Mouse (Mus musculus) ES-E14 (cell line): ENCODE measurements around the gene Gramd1b.

Experiments
- CHD2 ChIP-seq: IDR thresholded peaks from 2 replicates; pipeline ENCODE4 v1.6.1; 2014; ENCODE audit warnings: mild to moderate bottlenecking, low read depth, low read length, inconsistent platforms
- HCFC1 ChIP-seq: IDR thresholded peaks from 2 replicates; pipeline ENCODE4 v1.6.1; 2012; ENCODE audit warnings: low read length, inconsistent platforms, borderline replicate concordance; ENCODE audit not compliant: insufficient read depth
- ZC3H11A ChIP-seq: IDR thresholded peaks from 2 replicates; pipeline ENCODE4 v1.6.1; 2012; ENCODE audit warnings: low read depth, mild to moderate bottlenecking, inconsistent platforms, low read length, borderline replicate concordance

DNA sequence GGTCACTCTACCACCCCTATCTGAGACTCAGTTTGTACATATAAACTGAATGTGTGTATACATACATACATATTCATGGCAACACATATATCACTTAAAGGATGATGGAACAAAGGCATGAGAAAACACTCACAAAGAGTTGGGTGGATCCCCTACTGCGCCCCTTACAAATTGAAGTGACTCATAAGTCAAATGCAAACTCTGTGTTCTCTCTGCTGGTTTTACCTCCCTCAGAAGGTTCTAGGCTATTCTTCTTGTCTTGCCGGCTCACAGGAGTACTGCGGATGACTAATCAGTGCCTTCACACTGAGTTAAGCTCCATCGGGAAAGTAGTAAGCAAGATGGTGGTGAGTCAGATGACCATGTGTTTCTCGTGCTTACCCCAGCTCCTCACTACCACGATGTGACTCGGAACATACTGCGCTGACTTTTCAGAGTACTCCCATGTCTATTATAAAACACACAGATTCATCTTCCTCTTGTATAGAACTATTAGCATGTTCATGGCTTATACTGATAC is 182.4 kb downstream of the Gramd1b start:
- TF ChIP-seq CHD2 (no peak), ZC3H11A (no peak), HCFC1 (no peak)
